Comparison of ENCODE assay signal across 21 mouse cellular contexts in genomic region chr5:147888313-147889297, GRCm38 (mm10). TPM values are rescaled to one million over a fixed set of nuclear protein-coding genes. Genes with fewer than 3 reads are reported as not detected.
A peak's percentile ranks its signal among the peaks of the same experiment; 100 is the strongest.
DNase-seq lines count a peak whose midpoint lies in the region; ATAC-seq and TF ChIP-seq lines count a peak whose summit lies in the region.
"Had no signal": no experiment of that assay in that cellular context is flagged by ENCODE, and none has a peak within 500 bp of the region (broad histone marks: within the 10 kb centered on the region; RNA-seq: fewer than 3 reads in every experiment).

No protein-coding gene starts in this region.

- no peaks in the 10 kb centered on the region for H3K36me3 ChIP-seq in heart, embryonic 11.5 days (ENCODE audit: control insufficient read depth, insufficient read depth, low read length)
- peaks cover 0 to 13% of the 10 kb centered on the region in 2 experiments; a peak in 2 of 4 replicates for H3K36me3 ChIP-seq in MEL (ENCODE audit: control insufficient read depth in 1 of 2, insufficient read depth in 2 of 2, low read length in 2 of 2)
- H3K36me3 ChIP-seq in liver, embryonic 16.5 days (ENCODE audit: control insufficient read depth, insufficient read depth), result peaks cover 13% of the 10 kb centered on the region
- peaks cover 6% of the 10 kb centered on the region for H3K36me3 ChIP-seq in hindbrain, embryonic 14.5 days (replicated peaks; ENCODE audit: control insufficient read depth, insufficient read depth)
- H3K36me3 ChIP-seq: hindbrain, embryonic 10.5 days; kidney, embryonic 15.5 days had no signal

- no peak for TF ChIP-seq CTCF in MEL (IDR thresholded peaks at IDR 0.05 in 2 of 3, conservative IDR thresholded peaks at IDR 0.05 in 1 of 3; ENCODE audit: control insufficient read depth in 1 of 3, insufficient read depth in 1 of 3, low read depth in 2 of 3, low read length in 3 of 3, poor library complexity in 1 of 3, severe bottlenecking in 1 of 3)

- DNase-seq in heart, postnatal 25 days (ENCODE audit: low spot score), result no peak
- peak; percentile 89 for DNase-seq in MEL (ENCODE audit: low read depth, low spot score)
- no peak for DNase-seq in heart, adult 9 months (ENCODE audit: low spot score in 2 of 2)
- DNase-seq in adrenal gland, postnatal 25 days, result no peak
- no peak for DNase-seq in hindbrain, embryonic 14.5 days (ENCODE audit: low spot score)
- DNase-seq: cerebellum, adult 11 months; cerebellum, postnatal 25 days; layer of hippocampus, postnatal 36 days; lung, adult 18-20 months; lung, postnatal 4 days; right cerebral cortex, adult 18-20 months; spleen, adult 18-20 months; thymus, postnatal 25 days had no signal

- no peaks in the 10 kb centered on the region for H3K9me3 ChIP-seq in heart, embryonic 11.5 days (replicated peaks; ENCODE audit: control insufficient read depth, low read length)
- H3K9me3 ChIP-seq in MEL (replicated peaks; ENCODE audit: insufficient read depth, low read length), result no peaks in the 10 kb centered on the region
- no peaks in the 10 kb centered on the region for H3K9me3 ChIP-seq in liver, embryonic 16.5 days (replicated peaks; ENCODE audit: control insufficient read depth, low read length)
- H3K9me3 ChIP-seq in hindbrain, embryonic 14.5 days (ENCODE audit: control insufficient read depth, low read length), result no peaks in the 10 kb centered on the region
- H3K9me3 ChIP-seq: hindbrain, embryonic 10.5 days; kidney, embryonic 15.5 days; midbrain, embryonic 13.5 days had no signal

- no peak overlapping the region for H3K9ac ChIP-seq in heart, embryonic 11.5 days (ENCODE audit: low read depth, low read length)
- H3K9ac ChIP-seq in MEL (ENCODE audit: control insufficient read depth, low read depth, low read length, poor library complexity, severe bottlenecking), result no peak overlapping the region
- no peak overlapping the region for H3K9ac ChIP-seq in liver, embryonic 16.5 days (ENCODE audit: low read depth, low read length)
- no peak overlapping the region for H3K9ac ChIP-seq in hindbrain, embryonic 14.5 days
- H3K9ac ChIP-seq: kidney, embryonic 15.5 days; midbrain, embryonic 13.5 days had no signal

- no peaks in the 10 kb centered on the region for H3K79me2 ChIP-seq in MEL (ENCODE audit: control insufficient read depth, insufficient read depth, low read length, poor library complexity)

- no peak overlapping the region for H3K4me2 ChIP-seq in heart, embryonic 11.5 days
- peak overlapping the region; percentile 34 for H3K4me2 ChIP-seq in liver, embryonic 16.5 days (ENCODE audit: low read depth, low read length)
- H3K4me2 ChIP-seq in hindbrain, embryonic 14.5 days (replicated peaks), result no peak overlapping the region
- H3K4me2 ChIP-seq: kidney, embryonic 15.5 days; midbrain, embryonic 13.5 days had no signal

- WGBS in heart, embryonic 11.5 days (ENCODE audit: insufficient replicate concordance), result 43% methylated on average over 10 of the region's 12 CpGs
- WGBS in liver, embryonic 16.5 days (ENCODE audit: insufficient replicate concordance), result 28% methylated on average over 10 of the region's 12 CpGs
- WGBS in hindbrain, embryonic 14.5 days, result 86% methylated on average over 9 of the region's 12 CpGs

- peak; percentile 62; the same call in 1 of the 2 replicates for ATAC-seq in heart, embryonic 11.5 days (replicated peaks; ENCODE audit: insufficient number of reproducible peaks, low FRiP score, low TSS enrichment)
- peak; percentile 85 for ATAC-seq in erythroid progenitor cell, adult 5-6 weeks (replicated peaks; ENCODE audit: low FRiP score, poor library complexity, severe bottlenecking)
- peak; percentile 92 for ATAC-seq in liver, embryonic 16.5 days (ENCODE audit: low read depth)
- no peak for ATAC-seq in hindbrain, embryonic 14.5 days (ENCODE audit: low FRiP score)
- ATAC-seq: forebrain, embryonic 16.5 days; midbrain, embryonic 13.5 days had no signal

- intact Hi-C loops in heart, postnatal 25 days (cut with DNase I), result no loop called here

- H3K4me3 ChIP-seq in heart, embryonic 11.5 days (ENCODE audit: low read depth, low read length), result no peak overlapping the region
- H3K4me3 ChIP-seq in MEL (ENCODE audit: control insufficient read depth in 1 of 2, insufficient read depth in 1 of 2, low read depth in 2 of 2, low read length in 2 of 2), result no peak overlapping the region
- H3K4me3 ChIP-seq in liver, embryonic 16.5 days (ENCODE audit: low read depth, low read length), result no peak overlapping the region
- no peak overlapping the region for H3K4me3 ChIP-seq in hindbrain, embryonic 14.5 days (replicated peaks; ENCODE audit: low read length)
- H3K4me3 ChIP-seq: hindbrain, embryonic 10.5 days; kidney, embryonic 15.5 days; midbrain, embryonic 13.5 days had no signal

- peak; percentile 93 to 96 for TF ChIP-seq EP300 in MEL (IDR thresholded peaks at IDR 0.05; ENCODE audit: low read depth in 1 of 2, low read length in 2 of 2)

- peaks cover 10% of the 10 kb centered on the region for H3K4me1 ChIP-seq in heart, embryonic 11.5 days (ENCODE audit: control insufficient read depth, insufficient read depth, low read length)
- H3K4me1 ChIP-seq in MEL (ENCODE audit: control insufficient read depth in 1 of 2, insufficient read depth in 2 of 2, low read length in 2 of 2), result peaks cover 11 to 17% of the 10 kb centered on the region in 2 experiments
- H3K4me1 ChIP-seq in liver, embryonic 16.5 days (ENCODE audit: control insufficient read depth, low read depth, low read length), result peaks cover 28% of the 10 kb centered on the region
- H3K4me1 ChIP-seq in hindbrain, embryonic 14.5 days (replicated peaks; ENCODE audit: control insufficient read depth, insufficient read depth, low read length), result no peaks in the 10 kb centered on the region

- no peak for TF ChIP-seq RAD21 in MEL (IDR thresholded peaks at IDR 0.05; ENCODE audit: low read depth, low read length)

- TF ChIP-seq POLR2A in MEL (IDR thresholded peaks at IDR 0.05; ENCODE audit: control insufficient read depth in 1 of 2, insufficient read depth in 1 of 2, low read depth in 1 of 2, low read length in 2 of 2, poor library complexity in 1 of 2), result no peak

- H3K27ac ChIP-seq in heart, embryonic 11.5 days (ENCODE audit: low read depth, low read length), result no peak overlapping the region
- H3K27ac ChIP-seq in MEL (ENCODE audit: control insufficient read depth, low read depth, low read length), result peak overlapping the region; percentile 52
- H3K27ac ChIP-seq in liver, embryonic 16.5 days (ENCODE audit: low read length), result peak overlapping the region; percentile 82
- no peak overlapping the region for H3K27ac ChIP-seq in hindbrain, embryonic 14.5 days
- H3K27ac ChIP-seq: hindbrain, embryonic 10.5 days; kidney, embryonic 15.5 days; midbrain, embryonic 13.5 days had no signal

- H3K27me3 ChIP-seq in heart, embryonic 11.5 days (ENCODE audit: control insufficient read depth, insufficient read depth, low read length), result no peaks in the 10 kb centered on the region
- no peaks in the 10 kb centered on the region for H3K27me3 ChIP-seq in MEL (ENCODE audit: control insufficient read depth in 1 of 2, insufficient read depth in 2 of 2, low read length in 2 of 2)
- H3K27me3 ChIP-seq in liver, embryonic 16.5 days (ENCODE audit: control insufficient read depth, insufficient read depth, low read depth, low read length), result no peaks in the 10 kb centered on the region
- peaks cover 5% of the 10 kb centered on the region; the same call in 1 of the 2 replicates for H3K27me3 ChIP-seq in hindbrain, embryonic 14.5 days (ENCODE audit: control insufficient read depth, insufficient read depth, low read length)
- H3K27me3 ChIP-seq: CH12.LX had no signal

TF ChIP-seq in MEL, 35 proteins besides CTCF, POLR2A, EP300 and RAD21 (continues in another document):
- TF ChIP-seq GABPA (IDR thresholded peaks at IDR 0.05; ENCODE audit: low read depth, low read length) (no peak), ZMIZ1 (IDR thresholded peaks at IDR 0.05; ENCODE audit: low read depth, low read length) (no peak), ZC3H11A (IDR thresholded peaks at IDR 0.05; ENCODE audit: low read depth, low read length) (no peak), ELF1 (IDR thresholded peaks at IDR 0.05; ENCODE audit: low read depth, low read length) (peak; percentile 10), MXI1 (IDR thresholded peaks at IDR 0.05; ENCODE audit: low read depth, low read length) (peak; percentile 82), ETS1 (IDR thresholded peaks at IDR 0.05; ENCODE audit: low read depth, low read length) (peak; percentile 95), SIN3A (IDR thresholded peaks at IDR 0.05; ENCODE audit: low read length) (peak; percentile 69), MAZ (IDR thresholded peaks at IDR 0.05; ENCODE audit: low read depth, low read length) (no peak; the same call in 1 of the 2 replicates), TAL1 (IDR thresholded peaks at IDR 0.05; ENCODE audit: low read length) (peak; percentile 94), TCF12 (IDR thresholded peaks at IDR 0.05; ENCODE audit: low read depth, low read length) (peak; percentile 97), TBP (IDR thresholded peaks at IDR 0.05; ENCODE audit: low read depth, low read length) (no peak)

RNA-seq across cellular contexts. Expression of gene Slc46a3, which starts 6.0 kb away (rescaled TPM):
- 4.5 and 4.7 TPM in 2 replicates for polyA plus RNA-seq in heart, embryonic 11.5 days (2014; fragmentation: Nextera tagmentation; extraction: Ambion mirVana)
- 10 to 100 TPM; 11.7 to 12.7 TPM for total RNA-seq in heart, postnatal 25 days (2021)
- 2.5 and 3.0 TPM in 2 replicates for total RNA-seq in MEL (2012; rRNA removed)
- polyA plus RNA-seq in MEL (2012; ENCODE audit: insufficient read depth in 1 of 2, insufficient read length in 2 of 2, low read depth in 1 of 2, low replicate concordance in 2 of 2, missing spikeins in 1 of 2), result 1 to 10 TPM in 1 of 2 experiments, not detected in 1; 7.7 TPM
- 37.1 and 40.7 TPM in 2 replicates for total RNA-seq in erythroid progenitor cell, adult 5-6 weeks (2015; ENCODE audit: low replicate concordance)
- total RNA-seq in erythroid progenitor cell, adult 5-6 weeks (2017; ENCODE audit: low replicate concordance), result 18.1 TPM in 2 replicates
- polyA plus RNA-seq in liver, embryonic 16.5 days (2015; fragmentation: Nextera tagmentation; extraction: Ambion mirVana), result 16.2 and 16.6 TPM in 2 replicates
- 21.1 and 28.5 TPM in 2 replicates for total RNA-seq in adrenal gland, postnatal 25 days (2021)
- 5.3 and 5.5 TPM in 2 replicates for polyA plus RNA-seq in hindbrain, embryonic 14.5 days (2014; fragmentation: Nextera tagmentation; extraction: Ambion mirVana)

RNA-seq across cellular contexts. Expression of gene Pomp, which starts 28.3 kb away (rescaled TPM):
- polyA plus RNA-seq in heart, embryonic 11.5 days (2014; fragmentation: Nextera tagmentation; extraction: Ambion mirVana), result 350 and 393 TPM in 2 replicates
- total RNA-seq in heart, postnatal 25 days (2021), result 100 to 1,000 TPM; 129 to 142 TPM
- 324 and 348 TPM in 2 replicates for total RNA-seq in MEL (2012; rRNA removed)
- 100 to 1,000 TPM in 1 of 2 experiments, not detected in 1; 500 TPM for polyA plus RNA-seq in MEL (2012; ENCODE audit: insufficient read depth in 1 of 2, insufficient read length in 2 of 2, low read depth in 1 of 2, low replicate concordance in 2 of 2, missing spikeins in 1 of 2)
- total RNA-seq in erythroid progenitor cell, adult 5-6 weeks (2015; ENCODE audit: low replicate concordance), result 31.7 and 62.5 TPM in 2 replicates
- 35.2 and 60.7 TPM in 2 replicates for total RNA-seq in erythroid progenitor cell, adult 5-6 weeks (2017; ENCODE audit: low replicate concordance)
- polyA plus RNA-seq in liver, embryonic 16.5 days (2015; fragmentation: Nextera tagmentation; extraction: Ambion mirVana), result 172 and 202 TPM in 2 replicates
- 209 and 246 TPM in 2 replicates for total RNA-seq in adrenal gland, postnatal 25 days (2021)
- polyA plus RNA-seq in hindbrain, embryonic 14.5 days (2014; fragmentation: Nextera tagmentation; extraction: Ambion mirVana), result 502 and 544 TPM in 2 replicates

Comparison
In these comparisons a context has a peak if more than half of its experiments do, and no peak if none do; other contexts are left out.
1. H3K27ac ChIP-seq: peak in MEL (single experiment) and liver, embryonic 16.5 days (single experiment); none in heart, embryonic 11.5 days (single experiment) and hindbrain, embryonic 14.5 days (single experiment).